Mouse (Mus musculus): ENCODE results near the gene Prr14l.
"Not testable (repeated sequence)": the region's sequence is repeated elsewhere in the genome, so short reads cannot be mapped to it uniquely, and the experiment has no call there.

Prr14l gene

DNA sequence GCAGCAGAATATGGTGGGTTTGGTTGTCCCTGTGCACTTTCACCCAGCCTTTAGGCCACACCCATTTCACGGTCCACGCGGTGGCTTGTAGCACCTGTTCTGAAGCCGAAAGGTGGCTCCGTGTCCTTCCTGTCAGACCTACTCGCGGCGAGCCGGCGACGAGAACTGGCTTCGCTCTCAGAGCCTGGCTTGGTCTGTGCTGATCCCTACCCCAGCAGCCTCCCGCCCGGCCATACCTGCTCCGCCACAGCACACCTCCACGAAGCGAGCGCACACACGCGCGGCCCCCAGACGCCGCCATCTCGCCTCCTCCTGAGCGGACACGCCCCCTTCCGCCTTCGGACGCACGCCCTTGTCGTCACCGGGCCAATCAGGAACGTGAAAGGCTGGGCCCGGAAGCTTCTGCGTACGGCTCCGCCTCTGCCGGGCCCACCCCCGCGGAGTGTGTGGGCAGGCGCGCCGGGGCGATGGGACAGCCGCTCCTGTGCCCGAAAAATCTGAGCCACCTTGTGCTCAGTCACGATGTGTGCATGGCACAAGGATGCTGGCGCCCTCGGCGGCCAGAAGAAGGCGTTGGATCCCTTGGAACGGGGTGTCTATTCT lies 68.6 kb downstream of the Prr14l start, which contains the start of gene Pisd:
TSS of gene Pisd (minus strand) at position 334 of the 603 bp plus-strand sequence.
- peak; percentile 93 to 95 for DNase-seq

DNA sequence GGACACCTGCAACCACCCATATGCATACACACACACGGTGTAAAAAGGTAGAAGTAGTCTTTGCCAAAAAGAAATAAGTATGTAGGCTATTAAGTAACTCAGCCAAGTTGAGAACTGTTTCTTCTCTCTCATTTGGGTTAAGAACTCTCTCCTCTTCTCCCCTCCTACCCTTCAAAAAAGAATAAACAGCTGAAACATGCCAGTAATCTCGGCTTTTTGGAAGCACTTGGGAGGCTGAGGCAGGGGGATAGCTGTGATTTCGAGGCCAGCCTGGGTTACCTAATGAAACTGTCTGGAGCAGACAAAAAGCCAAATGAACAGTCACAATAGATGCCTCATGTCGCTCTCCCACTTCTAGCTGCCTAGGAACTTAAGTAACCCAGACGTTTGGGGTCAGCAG lies 69.3 kb downstream of the Prr14l start:
- no peak for DNase-seq

DNA sequence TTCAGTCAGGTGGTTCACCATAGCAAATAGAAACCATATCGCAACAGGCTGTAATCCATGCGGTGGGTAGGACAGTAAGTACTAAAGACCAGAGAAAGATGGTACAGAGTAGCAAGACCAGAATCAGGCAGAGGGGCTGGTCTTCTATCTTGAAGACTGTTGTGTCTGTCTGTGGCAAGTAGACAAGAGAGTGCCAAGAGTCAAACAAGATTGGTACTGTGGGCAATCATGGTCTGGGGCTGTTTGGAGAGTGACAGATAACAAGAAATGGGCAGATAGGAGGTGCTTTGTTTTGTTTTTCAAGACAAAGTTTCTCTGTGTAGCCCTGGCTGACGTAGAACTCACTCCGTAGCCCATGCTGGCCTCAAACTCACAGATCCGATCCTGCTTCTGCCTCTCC lies 72.5 kb downstream of the Prr14l start:
- no peak for DNase-seq

DNA sequence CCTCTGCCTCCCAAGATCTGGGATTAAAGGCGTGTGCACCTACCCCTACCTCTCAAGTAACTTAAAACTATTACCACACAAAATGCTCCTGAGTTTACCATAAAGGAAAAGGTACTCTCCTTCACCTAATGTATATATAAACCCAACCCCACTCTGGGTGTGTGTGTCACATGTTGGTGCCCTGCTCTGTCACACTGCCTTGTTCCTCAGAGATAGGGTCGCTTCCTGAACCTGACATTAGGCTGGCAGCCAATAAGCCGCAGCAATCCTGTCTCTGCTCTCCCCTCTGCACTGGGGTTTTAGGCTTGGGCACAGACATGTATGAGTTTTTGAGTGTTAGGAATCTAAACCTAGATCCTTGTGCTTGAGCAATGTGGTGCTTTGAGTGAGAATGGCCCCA lies 75.9 kb downstream of the Prr14l start:
- DNase-seq, result no peak

DNA sequence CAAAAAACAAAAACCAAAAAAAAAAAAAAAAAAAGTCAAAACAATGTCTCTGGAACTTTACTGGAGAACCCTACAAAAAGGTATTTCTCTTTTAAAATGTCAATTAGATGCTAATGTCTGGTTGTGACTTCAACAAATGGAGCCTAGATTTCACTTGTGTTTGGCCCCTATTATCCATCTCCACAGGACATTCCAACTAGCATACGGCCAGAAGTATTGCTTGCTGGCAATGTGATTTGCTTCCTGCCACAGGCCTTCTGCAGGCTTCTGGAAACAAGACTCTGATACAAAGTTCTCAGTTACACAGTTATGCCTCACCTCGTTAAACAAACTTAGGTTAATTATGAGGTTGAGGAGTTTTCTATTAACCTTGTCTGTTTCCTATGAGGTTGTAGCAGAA lies 81.7 kb downstream of the Prr14l start:
- no peak for DNase-seq

DNA sequence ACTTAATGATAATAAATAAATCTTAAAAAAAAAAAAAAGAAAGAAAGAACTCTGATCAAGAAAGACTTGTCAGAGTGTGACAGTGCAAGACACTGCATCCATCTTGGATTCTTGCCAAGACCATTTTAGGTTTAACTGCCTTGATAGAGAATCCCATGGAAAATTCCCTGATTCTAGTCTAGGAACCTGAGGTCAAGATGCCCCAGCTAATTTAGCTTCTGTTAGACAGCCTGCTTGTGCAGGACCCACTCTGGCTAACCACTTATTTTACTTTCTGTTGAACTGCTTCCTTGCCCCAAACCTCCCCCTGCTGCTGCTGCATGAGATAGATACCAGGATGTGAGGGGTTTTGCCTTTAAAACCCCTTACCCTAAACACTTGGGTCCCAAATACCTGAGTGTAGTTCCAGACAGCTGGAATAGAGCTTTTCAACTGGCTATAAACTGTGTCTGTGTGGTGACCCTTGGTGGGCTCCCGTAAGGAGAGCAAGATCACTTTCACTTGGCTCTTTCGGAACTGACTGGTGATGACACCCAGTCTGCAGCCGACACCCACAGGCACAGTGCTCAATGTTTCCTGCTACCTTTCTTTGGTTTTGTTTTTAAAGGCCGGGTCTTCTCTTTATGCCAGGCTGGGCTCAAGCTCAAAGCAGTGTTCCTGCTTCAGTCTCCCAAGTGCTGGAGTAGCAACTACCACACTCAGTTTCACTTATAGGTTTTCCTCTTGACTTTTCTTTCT lies 86.3 kb downstream of the Prr14l start:
- DNase-seq, result no peak

DNA sequence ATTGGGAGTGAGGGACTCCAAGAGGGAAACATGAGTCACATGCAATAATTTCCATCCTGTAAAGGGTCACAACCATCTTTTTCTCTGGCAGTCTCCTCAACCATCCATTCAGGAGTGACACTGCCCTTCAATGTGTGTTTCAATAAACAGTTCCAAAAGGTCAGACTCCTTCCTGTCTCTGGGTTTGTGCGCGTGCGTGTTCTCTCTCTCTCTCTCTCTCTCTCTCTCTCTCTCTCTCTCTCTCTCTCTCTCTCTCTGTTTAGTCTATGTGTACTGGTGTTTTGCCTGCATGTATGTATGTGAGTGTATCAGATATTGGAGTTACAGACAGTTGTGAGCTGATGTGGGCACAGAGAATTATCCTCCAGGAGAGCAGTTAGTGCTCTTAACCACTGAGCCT lies 87.1 kb downstream of the Prr14l start:
- no peak for DNase-seq

DNA sequence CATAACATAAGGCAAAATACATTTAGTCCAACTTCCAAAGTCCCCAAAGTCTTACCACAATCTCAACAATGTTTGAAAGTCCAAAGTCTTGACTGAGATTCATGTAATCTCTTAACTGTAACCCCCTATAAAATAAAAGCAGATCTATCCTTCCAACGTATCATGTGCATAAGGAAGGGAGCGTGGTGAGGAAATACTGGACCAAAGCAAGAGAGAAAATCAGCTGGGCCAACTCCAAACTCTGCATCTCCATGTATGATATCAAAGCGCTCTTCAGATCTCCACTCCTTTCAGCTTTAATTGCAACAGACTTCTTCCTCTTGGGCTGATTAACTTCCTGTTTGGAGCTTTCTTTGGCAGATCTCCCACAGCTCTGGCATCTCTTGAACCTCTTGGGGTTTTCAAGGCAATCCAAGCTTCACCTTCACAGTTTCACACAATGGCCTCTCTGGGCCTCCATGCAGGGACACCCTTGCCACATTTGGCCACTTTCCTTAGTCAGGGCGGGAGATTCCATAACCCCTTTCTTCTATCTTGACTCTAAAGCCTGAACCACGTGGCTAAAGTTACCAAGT lies 92.4 kb downstream of the Prr14l start:
- no peak for DNase-seq

DNA sequence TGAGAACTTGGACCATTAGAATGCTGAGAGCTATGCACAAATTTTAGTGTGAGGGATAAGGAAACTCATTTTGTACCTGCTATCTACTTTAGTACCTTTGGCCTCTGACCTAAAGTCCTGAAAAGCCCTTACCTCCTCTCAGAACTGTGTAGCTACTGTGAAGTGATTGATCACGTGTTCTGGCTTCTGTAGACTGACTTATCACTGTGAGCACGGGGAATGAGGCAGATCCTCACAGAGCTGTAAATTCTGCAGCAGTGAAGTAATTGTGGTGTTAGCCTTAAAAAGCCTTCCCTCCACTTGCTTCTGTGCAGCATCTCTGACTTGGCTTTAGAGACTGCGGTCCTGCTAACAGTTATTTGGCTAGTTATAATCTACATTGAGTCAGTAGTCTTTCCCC lies 93.3 kb downstream of the Prr14l start:
- no peak for DNase-seq

DNA sequence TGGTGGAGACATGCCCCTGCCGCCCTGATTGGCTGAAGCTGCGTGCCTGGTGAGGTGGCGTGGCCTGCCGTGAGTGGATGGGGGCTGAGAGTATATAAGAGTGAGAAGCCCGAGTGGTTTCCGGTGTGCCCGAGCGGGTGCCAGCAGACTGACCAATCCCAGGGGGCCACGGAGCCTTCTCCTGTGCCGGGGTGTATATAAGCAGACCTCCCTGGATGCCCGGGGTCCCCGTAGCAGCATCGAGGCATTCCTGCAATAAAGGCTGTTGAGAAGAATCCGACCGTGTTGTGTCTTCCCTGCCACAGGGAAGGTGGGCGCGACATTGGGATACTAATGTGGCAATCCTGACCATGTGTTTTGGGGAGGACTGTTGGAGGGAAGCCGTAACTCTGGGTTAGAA lies 93.7 kb downstream of the Prr14l start:
- DNase-seq, result not testable (repeated sequence)

DNA sequence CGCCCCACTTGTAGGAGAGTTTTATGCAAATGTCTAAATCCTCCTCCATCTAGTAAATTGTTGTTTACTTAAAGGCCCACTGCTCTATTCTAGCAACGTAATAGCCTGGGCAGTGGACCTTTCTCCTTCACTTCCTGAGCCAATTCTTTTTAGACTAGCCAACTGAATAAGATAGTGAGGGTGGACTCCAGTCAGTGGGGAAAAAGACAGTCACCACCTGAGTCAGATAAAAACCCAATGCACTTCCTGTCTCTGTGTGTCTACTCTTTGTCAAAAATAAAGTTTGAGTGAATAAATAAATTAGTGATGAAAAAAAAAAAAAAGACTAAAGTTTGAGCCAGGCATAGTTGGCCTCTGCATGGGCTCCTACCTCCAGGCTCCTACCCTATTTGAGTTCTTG lies 94.4 kb downstream of the Prr14l start:
- DNase-seq, result no peak

DNA sequence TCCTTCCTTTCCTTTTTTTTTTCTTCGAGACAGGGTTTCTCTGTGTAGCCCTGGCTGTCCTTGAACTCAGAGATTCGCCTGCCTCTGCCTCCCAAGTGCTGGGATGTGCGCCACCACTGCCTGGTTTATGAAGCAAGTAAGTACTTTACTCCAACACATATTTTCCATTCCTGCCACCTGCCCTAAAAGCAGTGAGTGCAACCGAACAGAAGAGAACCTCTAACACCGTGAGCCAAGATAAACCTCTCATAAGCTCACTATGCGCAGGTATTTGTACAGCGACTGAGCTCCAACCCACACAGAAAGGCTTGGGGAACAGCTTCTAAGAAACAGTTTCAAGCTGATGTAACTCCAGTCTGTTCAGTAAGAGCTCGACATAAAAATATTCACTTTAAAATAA lies 97.9 kb downstream of the Prr14l start:
- DNase-seq, result no peak

DNA sequence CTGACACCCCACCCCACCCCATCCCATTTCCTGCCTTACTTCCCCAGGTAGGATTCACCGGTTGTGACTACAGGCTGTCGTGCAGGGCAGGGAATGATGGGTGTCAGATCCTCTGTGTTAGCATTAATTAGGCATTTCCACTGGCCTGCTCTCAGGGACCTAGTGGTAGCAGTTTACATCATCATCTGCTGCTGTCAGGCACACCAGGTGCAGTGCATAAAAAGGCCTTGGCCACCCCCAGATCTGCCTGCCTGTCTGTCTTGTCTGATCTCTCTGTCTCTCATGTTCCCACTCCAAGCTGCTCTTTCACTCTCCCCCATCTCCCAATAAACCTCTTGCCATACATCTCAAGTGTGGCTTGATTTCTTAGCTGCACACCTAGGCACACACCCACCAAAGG lies 102.3 kb downstream of the Prr14l start:
- no peak for DNase-seq

DNA sequence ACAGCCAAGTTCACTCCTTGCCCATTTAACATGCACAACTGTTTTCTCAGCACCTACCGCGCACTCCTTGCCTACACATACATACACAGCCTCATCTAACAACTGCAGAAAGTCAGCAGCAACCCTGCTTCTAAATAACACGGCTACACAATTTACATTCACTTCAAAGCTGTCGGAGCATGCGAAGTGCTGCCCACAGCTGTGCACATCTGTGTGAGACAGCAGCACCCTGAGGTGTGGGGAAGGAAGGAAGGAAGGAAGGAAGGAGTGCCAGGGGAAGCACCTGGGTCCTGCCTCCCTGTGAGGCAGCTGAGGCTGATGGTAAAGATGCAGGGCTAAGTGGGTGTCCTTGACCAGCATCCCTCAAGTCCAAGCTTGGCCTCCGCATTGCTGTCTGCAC lies 105.1 kb downstream of the Prr14l start:
- peak; percentile 58 to 76 for DNase-seq

DNA sequence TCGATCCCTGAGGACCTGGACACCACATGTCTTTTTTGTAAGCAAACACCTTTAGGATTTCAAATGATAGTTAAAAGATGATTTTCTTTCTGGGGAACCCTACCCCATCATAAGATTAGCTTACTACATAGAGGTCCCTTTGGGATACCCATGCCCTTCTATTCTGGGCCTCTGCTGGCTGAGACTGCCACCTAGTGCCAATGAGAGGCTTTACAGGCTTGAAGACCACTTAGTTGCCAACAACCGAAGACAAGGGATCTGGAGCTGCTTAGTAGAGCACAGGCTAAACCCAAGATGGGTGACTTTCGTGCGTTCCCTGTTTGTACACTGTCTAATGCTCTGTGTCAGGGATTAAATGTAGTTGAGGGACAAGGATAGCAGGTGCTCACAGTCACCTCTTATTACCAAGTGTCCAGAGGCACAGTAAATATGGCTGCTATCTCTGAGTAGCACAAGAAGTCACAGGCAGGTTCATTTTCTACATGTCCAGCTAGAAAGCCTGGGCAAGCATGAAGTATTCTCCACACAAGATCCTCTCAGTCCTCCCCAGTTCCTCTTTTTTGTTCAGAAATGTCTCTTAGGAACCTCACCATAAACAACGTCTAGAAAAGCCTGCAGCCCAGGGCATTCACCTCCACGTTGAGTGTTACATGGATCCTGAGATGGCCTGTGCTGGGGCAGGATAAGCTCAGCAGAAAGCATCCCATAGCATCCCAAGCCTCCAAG lies 106.2 kb downstream of the Prr14l start:
- DNase-seq, result peak; percentile 37 to 43

DNA sequence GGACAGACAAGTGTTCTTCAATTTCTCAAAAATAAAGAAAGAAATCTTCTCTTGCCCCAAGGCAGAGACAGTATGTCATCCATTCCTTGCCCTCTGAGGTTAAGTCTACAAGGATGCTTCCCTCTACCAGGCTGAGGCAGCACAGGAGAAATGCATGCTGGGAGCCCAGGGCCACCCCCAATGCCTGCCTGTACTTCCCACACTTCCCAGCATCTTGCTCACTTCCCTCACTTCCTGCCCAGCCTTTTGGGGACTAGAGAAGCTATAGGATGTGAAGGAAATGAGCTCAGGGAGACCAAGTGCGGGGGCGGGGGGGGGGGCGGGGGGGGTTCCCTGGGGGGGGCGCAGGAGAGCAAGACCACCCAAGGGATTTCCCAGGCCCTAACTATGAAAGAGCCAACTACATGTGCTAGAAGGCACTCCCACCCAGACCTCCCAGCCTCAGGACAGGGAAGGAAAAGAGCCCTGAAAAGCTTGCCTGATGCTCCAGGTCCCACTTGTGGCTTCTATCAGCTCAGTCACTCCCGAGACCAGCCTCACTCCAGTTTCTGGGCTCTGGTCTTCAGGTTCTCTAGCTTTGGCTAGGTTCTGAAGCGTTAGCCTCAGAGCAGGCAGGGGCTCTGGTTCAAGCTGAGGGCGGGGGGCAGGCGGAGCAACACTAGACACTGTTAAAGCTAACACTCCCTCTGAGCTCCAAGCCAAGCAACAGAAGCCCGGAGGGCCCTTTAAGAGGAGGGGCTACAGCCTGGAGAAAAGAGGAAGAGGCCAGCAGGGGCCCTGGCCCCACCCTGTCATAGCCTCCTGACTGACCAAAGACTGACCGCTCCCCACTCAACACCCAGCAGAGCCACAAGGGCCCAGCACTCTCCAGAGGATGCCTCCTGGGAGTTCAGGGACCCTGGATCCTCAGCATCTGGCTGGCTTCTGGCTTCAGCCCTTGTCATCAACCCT lies 108.1 kb downstream of the Prr14l start:
- peak in 1 of 2 experiments; percentile 31 for DNase-seq

DNA sequence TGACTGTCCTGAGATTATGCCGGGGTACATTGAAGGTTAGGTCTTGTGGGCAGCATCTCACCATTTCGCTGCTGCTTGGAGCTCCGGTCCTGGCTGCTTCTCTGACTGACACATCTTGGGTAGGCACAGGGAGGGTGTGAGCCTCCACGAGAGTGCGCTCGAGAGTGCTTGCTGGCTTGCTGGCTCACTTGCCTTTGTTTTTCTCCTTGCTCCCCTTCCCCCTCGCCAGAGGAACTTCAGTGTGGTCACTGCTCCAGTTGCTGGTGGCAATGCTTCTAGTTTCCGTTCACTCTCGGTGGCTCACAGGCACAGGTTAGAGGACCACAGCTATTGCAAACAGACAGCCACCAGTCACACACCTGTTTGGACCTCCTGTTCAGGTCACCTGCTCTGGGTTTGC lies 111.9 kb downstream of the Prr14l start:
- peak in 1 of 2 experiments; percentile 22 for DNase-seq

DNA sequence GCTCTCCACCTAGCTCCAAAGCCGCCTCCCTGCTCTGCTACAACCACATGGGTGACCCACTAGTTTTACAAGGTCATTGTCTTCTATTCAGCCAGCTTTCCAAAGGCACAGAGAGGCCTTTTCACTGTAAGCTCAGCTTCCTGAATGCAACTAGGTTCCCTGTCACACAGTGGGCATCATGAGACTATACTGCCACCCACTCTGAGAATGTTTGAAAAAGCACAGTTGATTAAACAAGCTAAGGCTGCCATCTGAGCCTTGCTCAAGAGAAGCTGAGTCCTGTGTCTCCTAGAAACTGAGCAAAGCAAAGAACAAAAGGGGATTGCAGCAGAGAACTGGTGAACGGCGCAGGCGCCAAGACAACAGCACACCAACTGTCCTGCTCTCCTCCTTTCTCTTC lies 112.7 kb downstream of the Prr14l start:
- DNase-seq, result not testable (repeated sequence)

DNA sequence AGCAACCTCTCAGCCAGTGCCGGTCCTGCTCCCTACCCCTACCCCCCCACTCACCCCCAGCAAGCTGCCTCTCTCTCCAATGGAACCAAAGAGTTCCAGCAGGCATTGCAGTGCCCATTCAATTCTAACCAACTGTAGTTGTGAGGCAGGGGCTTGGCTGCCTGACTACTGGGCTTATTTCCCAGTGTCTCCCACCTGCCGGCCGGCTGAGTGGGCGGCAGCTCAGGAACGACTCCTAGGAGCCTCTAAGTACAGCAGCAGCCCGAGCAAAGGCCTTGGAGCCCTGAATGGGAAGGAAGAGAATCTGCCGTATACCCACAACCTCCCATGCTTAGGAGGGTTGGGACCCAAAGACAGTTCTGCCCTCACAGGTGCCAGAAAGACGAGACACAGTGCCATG lies 113.2 kb downstream of the Prr14l start:
- DNase-seq, result not testable (repeated sequence)

DNA sequence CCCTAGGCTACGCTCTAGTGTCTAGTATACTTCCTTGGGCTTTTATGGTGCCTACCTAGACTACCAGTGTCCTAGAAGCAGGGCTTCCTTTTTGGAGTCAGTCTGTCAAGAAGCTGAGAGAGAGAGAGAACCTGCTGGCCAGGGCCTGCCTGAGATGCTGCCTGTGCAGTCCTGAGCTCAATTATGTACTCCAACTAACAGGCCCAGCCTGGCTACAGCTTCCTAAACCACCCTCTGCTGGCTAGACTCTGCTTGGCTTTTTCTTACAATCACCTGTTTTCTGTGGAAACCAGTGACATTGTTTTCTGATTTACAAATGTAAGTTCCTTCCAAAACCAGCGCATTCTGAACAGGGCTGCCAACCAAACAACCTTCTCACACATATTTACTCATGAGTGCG lies 113.9 kb downstream of the Prr14l start:
- no peak for DNase-seq

All from thymus, postnatal 36 days (tissue).